Mouse (Mus musculus) embryonic facial prominence, embryonic 10.5 days (tissue): ENCODE results near the gene Rnase12. TPM values are rescaled to one million over a fixed set of nuclear protein-coding genes. Genes with fewer than 3 reads are reported as not detected.
A peak's percentile ranks its signal among the peaks of the same experiment; 100 is the strongest.

ENCODE experiments used
- DNase-seq: peaks from one replicate; pipeline ENCODE4 v3.0.0-alpha.2; 2017; ENCODE audit warnings: low spot score
- H3K27ac ChIP-seq: fragments of 300-500 bp; sonication (generic); replicated peaks from 2 replicates; pipeline ENCODE4 v1.5.1; 2016; ENCODE audit warnings: mild to moderate bottlenecking
- H3K27me3 ChIP-seq: fragments of 300-500 bp; sonication (generic); replicated peaks from 2 replicates; pipeline ENCODE4 v1.6.1; 2016; ENCODE audit warnings: low read depth, mild to moderate bottlenecking; ENCODE audit not compliant: poor library complexity, severe bottlenecking
- H3K36me3 ChIP-seq: fragments of 300-500 bp; sonication (generic); replicated peaks from 2 replicates; pipeline ENCODE4 v1.6.1; 2016; ENCODE audit warnings: mild to moderate bottlenecking, moderate library complexity
- H3K4me1 ChIP-seq: fragments of 300-500 bp; sonication (generic); 2 replicates; pipeline ENCODE4 v1.6.1; 2016
- H3K4me3 ChIP-seq: fragments of 300-500 bp; sonication (generic); 2 replicates; pipeline ENCODE4 v1.5.1; 2016; ENCODE audit warnings: mild to moderate bottlenecking, moderate library complexity
- H3K9me3 ChIP-seq: fragments of 300-500 bp; sonication (generic); 2 replicates; pipeline ENCODE4 v1.6.1; 2016; ENCODE audit warnings: mild to moderate bottlenecking
- WGBS: fragments of 180-500 bp; shearing (Covaris S2); methylation state at CpG from one replicate; pipeline ENCODE4 v1.1.7; 2016; 5-methylcytosine and 5-hydroxymethylcytosine counted together
- polyA plus RNA-seq: library from polyadenylated mRNA; unstranded; fragments of >200 nt; fragmentation: Nextera tagmentation; extraction: Ambion mirVana; gene quantifications from 2 replicates; pipeline ENCODE4 v1.2.1, GENCODE M21; 2016

Rnase12 gene
- polyA plus RNA-seq, 1 experiment from 2014 or later: not detected

GRCm38 (mm10) chr14:51090921-51091900 lies 33.8 kb upstream of the Rnase12 start, which contains the start of the genes Rnase4 and Ang:
Gene Rnase4 (plus strand): TSS chr14:51091077.
Gene Ang (plus strand): TSS chr14:51091150.
- H3K4me3 ChIP-seq: peak within 1 kb of the TSS; percentile 76
- H3K27ac ChIP-seq: peak within 1 kb of the TSS; percentile 86
- no peaks in the 10 kb centered on the region for H3K36me3 ChIP-seq
- 9% methylated on average over 33 of the region's 33 CpGs for WGBS
- H3K4me1 ChIP-seq: peaks cover 7% of the 10 kb centered on the region; the same call in 1 of the 2 replicates
- H3K27me3 ChIP-seq: 0 out of 2 replicates have a peak, but pooled peaks cover 5% of the 10 kb centered on the region
- no peaks in the 10 kb centered on the region for H3K9me3 ChIP-seq
- DNase-seq: peak; percentile 73

- WGBS: under 1% methylated on average over 27 of the region's 27 CpGs
- Histone ChIP-seq H3K27ac (peak overlapping the region; percentile 86), H3K4me1 (peaks cover 7% of the 10 kb centered on the region; the same call in 1 of the 2 replicates), H3K27me3 (0 out of 2 replicates have a peak, but pooled peaks cover 8% of the 10 kb centered on the region), H3K4me3 (peak overlapping the region; percentile 76), H3K9me3 (no peaks in the 10 kb centered on the region), H3K36me3 (no peaks in the 10 kb centered on the region)
- DNase-seq: peak; percentile 86
These were observed 32.8 kb upstream of the Rnase12 start for GRCm38 (mm10) chr14:51090077-51090781.

GRCm38 (mm10) chr14:51089674-51090076 lies 32.2 kb upstream of the Rnase12 start:
- Histone ChIP-seq H3K36me3 (no peaks in the 10 kb centered on the region), H3K27me3 (0 out of 2 replicates have a peak, but pooled peaks cover 14% of the 10 kb centered on the region), H3K4me3 (peak overlapping the region; percentile 76), H3K4me1 (peaks cover 7% of the 10 kb centered on the region; the same call in 1 of the 2 replicates), H3K9me3 (no peaks in the 10 kb centered on the region), H3K27ac (peak overlapping the region; percentile 86)
- WGBS: under 1% methylated on average over 15 of the region's 15 CpGs
- no peak for DNase-seq

- Histone ChIP-seq H3K9me3 (no peaks in the 10 kb centered on the region), H3K36me3 (no peaks in the 10 kb centered on the region), H3K4me3 (peak overlapping the region; percentile 76), H3K4me1 (peaks cover 11% of the 10 kb centered on the region), H3K27ac (peak overlapping the region; percentile 86), H3K27me3 (peaks cover 14% of the 10 kb centered on the region; the same call in 1 of the 2 replicates)
- peak; percentile 93 for DNase-seq
- WGBS: under 1% methylated on average over 34 of the region's 34 CpGs
These were observed 31.7 kb upstream of the Rnase12 start for GRCm38 (mm10) chr14:51088970-51089673.

GRCm38 (mm10) chr14:51088166-51088969 lies 30.9 kb upstream of the Rnase12 start:
- DNase-seq: peak; percentile 84
- peak overlapping the region; percentile 82 for H3K27ac ChIP-seq

GRCm38 (mm10) chr14:51087762-51088161 lies 30.3 kb upstream of the Rnase12 start:
- Histone ChIP-seq H3K36me3 (no peaks in the 10 kb centered on the region), H3K9me3 (no peaks in the 10 kb centered on the region), H3K4me3 (peak overlapping the region; percentile 76), H3K4me1 (peaks cover 24% of the 10 kb centered on the region), H3K27me3 (peaks cover 14% of the 10 kb centered on the region; the same call in 1 of the 2 replicates), H3K27ac (no peak overlapping the region)
- no peak for DNase-seq
- 6% methylated on average over 9 of the region's 9 CpGs for WGBS

More at GRCm38 (mm10) chr14:51088166-51088969, 30.9 kb upstream of the Rnase12 start:
- Histone ChIP-seq H3K9me3 (no peaks in the 10 kb centered on the region), H3K4me3 (peak overlapping the region; percentile 76), H3K27me3 (peaks cover 14% of the 10 kb centered on the region; the same call in 1 of the 2 replicates), H3K4me1 (peaks cover 18% of the 10 kb centered on the region), H3K36me3 (no peaks in the 10 kb centered on the region)
- 1% methylated on average over 23 of the region's 23 CpGs for WGBS

- WGBS: 84% methylated on average over 4 of the region's 4 CpGs
- Histone ChIP-seq H3K4me1 (peaks cover 20% of the 10 kb centered on the region), H3K9me3 (no peaks in the 10 kb centered on the region), H3K4me3 (no peak overlapping the region), H3K27ac (no peak overlapping the region), H3K27me3 (peaks cover 14% of the 10 kb centered on the region; the same call in 1 of the 2 replicates), H3K36me3 (no peaks in the 10 kb centered on the region)
- DNase-seq: no peak
These were observed 28.4 kb upstream of the Rnase12 start for GRCm38 (mm10) chr14:51085911-51086310.

GRCm38 (mm10) chr14:51085086-51085485 lies 27.6 kb upstream of the Rnase12 start:
- H3K27me3 ChIP-seq: peaks cover 19% of the 10 kb centered on the region; the same call in 1 of the 2 replicates
- H3K4me1 ChIP-seq: peaks cover 20% of the 10 kb centered on the region
- H3K4me3 ChIP-seq: no peak overlapping the region
- H3K9me3 ChIP-seq: no peaks in the 10 kb centered on the region
- WGBS: 77% methylated on average over 2 of the region's 2 CpGs
- DNase-seq: no peak
- H3K36me3 ChIP-seq: no peaks in the 10 kb centered on the region
- H3K27ac ChIP-seq: no peak overlapping the region

- Histone ChIP-seq H3K36me3 (no peaks in the 10 kb centered on the region), H3K27ac (no peak overlapping the region), H3K4me3 (peak overlapping the region; percentile 71), H3K27me3 (peaks cover 25% of the 10 kb centered on the region; the same call in 1 of the 2 replicates), H3K9me3 (no peaks in the 10 kb centered on the region), H3K4me1 (peaks cover 20% of the 10 kb centered on the region)
- DNase-seq: no peak
- 5% methylated on average over 7 of the region's 7 CpGs for WGBS
These were observed 26.3 kb upstream of the Rnase12 start for GRCm38 (mm10) chr14:51083805-51084204.

- WGBS: 2% methylated on average over 40 of the region's 40 CpGs
These were observed 25.4 kb upstream of the Rnase12 start for GRCm38 (mm10) chr14:51082599-51083581.

More at GRCm38 (mm10) chr14:51082599-51083581, 25.4 kb upstream of the Rnase12 start:
- peaks cover 25% of the 10 kb centered on the region; the same call in 1 of the 2 replicates for H3K27me3 ChIP-seq
- DNase-seq: peak; percentile 77
- H3K27ac ChIP-seq: peak overlapping the region; percentile 35; the same call in 1 of the 2 replicates
- H3K4me1 ChIP-seq: peaks cover 20% of the 10 kb centered on the region
- H3K9me3 ChIP-seq: no peaks in the 10 kb centered on the region
- no peaks in the 10 kb centered on the region for H3K36me3 ChIP-seq
- peak overlapping the region; percentile 71 for H3K4me3 ChIP-seq
